Mouse (Mus musculus): ENCODE results near the gene Mars2.

GRCm38 (mm10) chr1:55196327-55197003 is 40.5 kb upstream of the Mars2 start:
- TF ChIP-seq CTCF (IDR thresholded peaks at IDR 0.05; ENCODE audit: insufficient read depth, low read length), result no peak
- TF ChIP-seq POLR2A (IDR thresholded peaks at IDR 0.05; ENCODE audit: borderline replicate concordance, extremely low read depth, low read depth, low read length), result no peak
